Mouse (Mus musculus): ENCODE results near the gene 1110051M20Rik. TPM values are rescaled to one million over a fixed set of nuclear protein-coding genes. Genes with fewer than 3 reads are reported as not detected.
A peak's percentile ranks its signal among the peaks of the same experiment; 100 is the strongest.

Gene 1110051M20Rik
- polyA plus RNA-seq, 1 experiment from 2014 or later: 69.4 TPM

- no peak overlapping the region for H3K9ac ChIP-seq (ENCODE audit: low read length)
- peak; percentile 31; the same call in 1 of the 2 replicates for ATAC-seq (ENCODE audit: low read depth)
- H3K9me3 ChIP-seq (ENCODE audit: control insufficient read depth, low read length): no peaks in the 10 kb centered on the region
- no peaks in the 10 kb centered on the region for H3K27me3 ChIP-seq (ENCODE audit: control insufficient read depth, insufficient read depth, low read depth, low read length)
- no peaks in the 10 kb centered on the region for H3K36me3 ChIP-seq (ENCODE audit: control insufficient read depth, insufficient read depth, low read length)
- no peak overlapping the region for H3K4me3 ChIP-seq (ENCODE audit: low read length)
- 41% methylated on average over 5 of the region's 5 CpGs for WGBS
- peak overlapping the region; percentile 30; the same call in 1 of the 2 replicates for H3K27ac ChIP-seq (ENCODE audit: low read length)
- H3K4me2 ChIP-seq (ENCODE audit: low read depth, low read length): no peak overlapping the region
- H3K4me1 ChIP-seq (replicated peaks; ENCODE audit: control insufficient read depth, insufficient read depth, low read length): peaks cover 8% of the 10 kb centered on the region
These were observed 32.1 kb downstream of the 1110051M20Rik start for GRCm38 (mm10) chr2:91412361-91412760.

DNA sequence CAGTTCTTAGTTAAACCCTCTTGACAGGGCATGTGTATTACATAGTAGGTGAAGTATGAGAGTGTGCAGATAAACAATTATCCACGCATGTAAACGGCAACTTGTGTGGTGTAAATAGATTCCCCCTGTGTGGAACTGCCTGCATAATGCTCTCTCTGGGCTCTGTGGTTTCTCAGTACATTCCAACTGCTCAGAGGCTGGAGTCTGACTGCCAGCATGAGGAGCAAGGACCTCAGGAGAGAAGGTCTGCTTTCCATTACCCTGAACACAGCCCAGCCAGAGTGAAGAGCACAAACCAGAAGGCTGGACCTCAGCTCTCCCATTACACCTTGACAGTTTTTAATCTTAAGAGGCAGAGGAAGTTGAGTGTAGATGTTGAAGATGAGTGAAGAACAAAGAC is 33.0 kb downstream of the 1110051M20Rik start:
- Histone ChIP-seq H3K9me3 (ENCODE audit: control insufficient read depth, low read length) (no peaks in the 10 kb centered on the region), H3K36me3 (ENCODE audit: control insufficient read depth, insufficient read depth, low read length) (no peaks in the 10 kb centered on the region), H3K9ac (ENCODE audit: low read length) (no peak overlapping the region), H3K4me2 (ENCODE audit: low read depth, low read length) (no peak overlapping the region), H3K27me3 (ENCODE audit: control insufficient read depth, insufficient read depth, low read depth, low read length) (no peaks in the 10 kb centered on the region), H3K27ac (ENCODE audit: low read length) (no peak overlapping the region), H3K4me1 (replicated peaks; ENCODE audit: control insufficient read depth, insufficient read depth, low read length) (peaks cover 8% of the 10 kb centered on the region), H3K4me3 (ENCODE audit: low read length) (no peak overlapping the region)
- no peak for ATAC-seq (ENCODE audit: low read depth)
- WGBS: 63% methylated on average over 2 of the region's 2 CpGs

DNA sequence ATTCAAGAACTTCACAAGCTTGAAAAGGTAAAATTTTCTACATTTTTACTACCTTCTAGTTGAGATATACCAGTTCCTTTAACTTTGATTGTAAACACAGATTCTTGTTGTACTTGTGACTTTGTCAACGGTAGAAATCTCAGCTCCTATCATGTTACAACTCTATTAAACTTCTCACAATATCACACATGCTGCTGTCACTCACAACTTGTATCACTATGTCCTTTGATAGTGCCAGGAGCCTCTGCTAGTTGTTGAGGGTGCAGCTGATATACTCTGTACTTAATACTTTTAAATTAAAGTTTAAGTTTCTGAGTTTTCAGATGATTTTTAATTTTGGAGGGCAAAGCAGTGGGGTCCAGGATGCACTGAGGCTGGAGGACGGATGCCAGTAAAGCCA is 36.5 kb downstream of the 1110051M20Rik start:
- no peak overlapping the region for H3K27ac ChIP-seq (ENCODE audit: low read length)
- H3K4me1 ChIP-seq (replicated peaks; ENCODE audit: control insufficient read depth, insufficient read depth, low read length): peaks cover 10% of the 10 kb centered on the region
- no peaks in the 10 kb centered on the region for H3K36me3 ChIP-seq (ENCODE audit: control insufficient read depth, insufficient read depth, low read length)
- no peak overlapping the region for H3K4me2 ChIP-seq (ENCODE audit: low read depth, low read length)
- ATAC-seq (ENCODE audit: low read depth): no peak
- H3K27me3 ChIP-seq (ENCODE audit: control insufficient read depth, insufficient read depth, low read depth, low read length): no peaks in the 10 kb centered on the region
- WGBS: 80% methylated on average over 2 of the region's 2 CpGs
- H3K4me3 ChIP-seq (ENCODE audit: low read length): no peak overlapping the region
- H3K9ac ChIP-seq (ENCODE audit: low read length): no peak overlapping the region
- no peaks in the 10 kb centered on the region for H3K9me3 ChIP-seq (ENCODE audit: control insufficient read depth, low read length)

DNA sequence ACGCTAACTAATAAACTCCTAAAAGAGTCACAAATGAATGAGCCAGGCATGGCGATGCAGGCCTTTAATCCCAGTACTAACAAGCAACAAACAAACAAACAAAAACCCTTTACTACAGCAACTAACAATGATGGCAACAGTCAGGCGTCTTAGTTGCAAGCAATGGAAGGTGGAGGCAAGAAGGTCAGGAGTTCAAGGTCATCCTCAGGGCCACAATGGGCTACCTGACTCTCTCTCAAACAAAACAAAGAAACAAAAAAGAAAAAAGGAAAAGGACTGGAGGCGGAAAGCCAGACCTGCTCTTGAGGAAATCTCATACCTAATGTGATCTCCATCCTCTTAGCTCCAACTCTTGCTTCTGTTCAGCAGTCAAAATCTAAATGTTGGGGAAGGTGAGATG is 39.4 kb downstream of the 1110051M20Rik start:
- Histone ChIP-seq H3K36me3 (ENCODE audit: control insufficient read depth, insufficient read depth, low read length) (no peaks in the 10 kb centered on the region), H3K27ac (ENCODE audit: low read length) (no peak overlapping the region), H3K27me3 (ENCODE audit: control insufficient read depth, insufficient read depth, low read depth, low read length) (no peaks in the 10 kb centered on the region), H3K4me1 (replicated peaks; ENCODE audit: control insufficient read depth, insufficient read depth, low read length) (peaks cover 5% of the 10 kb centered on the region; the same call in 1 of the 2 replicates), H3K9ac (ENCODE audit: low read length) (no peak overlapping the region), H3K9me3 (ENCODE audit: control insufficient read depth, low read length) (no peaks in the 10 kb centered on the region), H3K4me2 (ENCODE audit: low read depth, low read length) (no peak overlapping the region), H3K4me3 (ENCODE audit: low read length) (no peak overlapping the region)
- no peak for ATAC-seq (ENCODE audit: low read depth)
- WGBS: 85% methylated on average over 4 of the region's 4 CpGs

DNA sequence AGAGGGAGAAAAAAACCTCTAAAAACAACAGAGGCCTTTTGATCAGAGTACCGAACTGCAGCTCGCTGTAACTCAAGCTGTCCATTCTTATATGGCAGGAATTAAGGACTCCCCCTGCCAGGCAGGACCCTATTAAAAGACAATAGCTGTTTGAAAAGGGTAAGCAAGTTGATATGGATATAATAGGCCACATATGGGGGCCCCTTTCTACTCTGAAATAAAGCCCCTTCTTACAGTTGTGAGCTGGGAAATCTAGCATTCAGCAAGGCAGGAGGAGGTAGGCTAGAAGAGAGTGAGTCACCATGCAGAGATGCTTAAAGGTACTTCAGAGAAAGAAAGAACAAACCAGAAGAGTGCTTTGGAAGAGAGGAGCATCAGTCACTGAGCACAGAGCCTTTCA is 44.8 kb downstream of the 1110051M20Rik start:
- H3K36me3 ChIP-seq (ENCODE audit: control insufficient read depth, insufficient read depth, low read length): no peaks in the 10 kb centered on the region
- no peak overlapping the region for H3K9ac ChIP-seq (ENCODE audit: low read length)
- no peaks in the 10 kb centered on the region for H3K27me3 ChIP-seq (ENCODE audit: control insufficient read depth, insufficient read depth, low read depth, low read length)
- no peak overlapping the region for H3K4me2 ChIP-seq (ENCODE audit: low read depth, low read length)
- H3K9me3 ChIP-seq (ENCODE audit: control insufficient read depth, low read length): no peaks in the 10 kb centered on the region
- peaks cover 10% of the 10 kb centered on the region; the same call in 1 of the 2 replicates for H3K4me1 ChIP-seq (replicated peaks; ENCODE audit: control insufficient read depth, insufficient read depth, low read length)
- WGBS: 58% methylated on average over 2 of the region's 2 CpGs
- H3K27ac ChIP-seq (ENCODE audit: low read length): peak overlapping the region; percentile 33
- peak; percentile 45; the same call in 1 of the 2 replicates for ATAC-seq (ENCODE audit: low read depth)
- no peak overlapping the region for H3K4me3 ChIP-seq (ENCODE audit: low read length)

DNA sequence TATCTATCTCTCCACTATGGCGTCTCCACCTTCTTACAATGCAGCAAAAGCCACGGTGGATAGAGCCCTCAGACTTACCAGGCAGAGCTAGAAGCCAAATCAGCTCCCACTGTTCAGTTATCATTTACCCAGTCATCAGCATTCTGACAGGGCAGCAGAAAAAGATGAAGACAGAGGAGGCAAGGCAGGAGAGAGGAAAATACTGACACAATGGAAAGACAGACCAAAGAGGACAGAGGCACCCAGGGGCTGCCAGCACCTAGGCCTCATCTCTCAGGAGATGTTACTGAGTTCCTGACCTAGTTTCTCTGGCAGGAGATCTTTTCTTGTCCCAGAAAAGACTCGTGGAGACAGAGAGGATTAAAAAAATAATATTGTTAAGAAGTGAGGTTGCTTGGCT is 45.3 kb downstream of the 1110051M20Rik start:
- Histone ChIP-seq H3K27ac (ENCODE audit: low read length) (no peak overlapping the region; the same call in 1 of the 2 replicates), H3K36me3 (ENCODE audit: control insufficient read depth, insufficient read depth, low read length) (no peaks in the 10 kb centered on the region), H3K4me2 (ENCODE audit: low read depth, low read length) (no peak overlapping the region), H3K27me3 (ENCODE audit: control insufficient read depth, insufficient read depth, low read depth, low read length) (no peaks in the 10 kb centered on the region), H3K4me1 (replicated peaks; ENCODE audit: control insufficient read depth, insufficient read depth, low read length) (peaks cover 10% of the 10 kb centered on the region; the same call in 1 of the 2 replicates), H3K9me3 (ENCODE audit: control insufficient read depth, low read length) (no peaks in the 10 kb centered on the region), H3K9ac (ENCODE audit: low read length) (no peak overlapping the region), H3K4me3 (ENCODE audit: low read length) (no peak overlapping the region)
- ATAC-seq (ENCODE audit: low read depth): no peak
- 44% methylated on average over 3 of the region's 3 CpGs for WGBS

- no peaks in the 10 kb centered on the region for H3K36me3 ChIP-seq (ENCODE audit: control insufficient read depth, insufficient read depth, low read length)
- no peaks in the 10 kb centered on the region for H3K27me3 ChIP-seq (ENCODE audit: control insufficient read depth, insufficient read depth, low read depth, low read length)
- H3K9ac ChIP-seq (ENCODE audit: low read length): no peak overlapping the region
- no peak overlapping the region for H3K27ac ChIP-seq (ENCODE audit: low read length)
- ATAC-seq (ENCODE audit: low read depth): no peak
- peaks cover 3% of the 10 kb centered on the region; the same call in 1 of the 2 replicates for H3K4me1 ChIP-seq (replicated peaks; ENCODE audit: control insufficient read depth, insufficient read depth, low read length)
- WGBS: 82% methylated on average over 4 of the region's 4 CpGs
- no peak overlapping the region for H3K4me2 ChIP-seq (ENCODE audit: low read depth, low read length)
- H3K4me3 ChIP-seq (ENCODE audit: low read length): no peak overlapping the region
- H3K9me3 ChIP-seq (ENCODE audit: control insufficient read depth, low read length): no peaks in the 10 kb centered on the region
These were observed 50.4 kb downstream of the 1110051M20Rik start for GRCm38 (mm10) chr2:91394078-91394477.

DNA sequence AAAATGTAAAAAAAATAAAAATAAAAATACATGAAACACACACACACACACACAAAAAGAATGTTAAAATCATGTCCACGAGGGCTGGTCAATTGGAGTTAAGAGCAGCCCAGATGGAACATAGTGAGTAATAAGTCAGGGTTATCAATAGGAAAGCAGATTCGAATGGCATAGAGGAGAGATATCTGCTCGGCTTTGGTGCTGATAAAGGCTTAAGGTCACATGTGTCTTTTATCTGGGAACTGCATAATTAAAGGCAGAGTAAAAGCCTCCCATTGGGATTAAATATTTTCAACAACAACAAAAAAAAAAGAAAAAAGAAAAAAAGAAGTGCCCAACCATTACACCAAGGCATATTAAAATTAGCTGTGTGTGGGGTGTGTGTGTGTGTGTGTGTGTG is 55.8 kb downstream of the 1110051M20Rik start:
- H3K4me3 ChIP-seq (ENCODE audit: low read length): no peak overlapping the region
- H3K36me3 ChIP-seq (ENCODE audit: control insufficient read depth, insufficient read depth, low read length): no peaks in the 10 kb centered on the region
- WGBS: 57% methylated on average over 3 of the region's 3 CpGs
- no peak for ATAC-seq (ENCODE audit: low read depth)
- no peak overlapping the region for H3K4me2 ChIP-seq (ENCODE audit: low read depth, low read length)
- no peaks in the 10 kb centered on the region for H3K27me3 ChIP-seq (ENCODE audit: control insufficient read depth, insufficient read depth, low read depth, low read length)
- H3K9me3 ChIP-seq (ENCODE audit: control insufficient read depth, low read length): no peaks in the 10 kb centered on the region
- no peak overlapping the region for H3K27ac ChIP-seq (ENCODE audit: low read length)
- no peaks in the 10 kb centered on the region for H3K4me1 ChIP-seq (replicated peaks; ENCODE audit: control insufficient read depth, insufficient read depth, low read length)
- no peak overlapping the region for H3K9ac ChIP-seq (ENCODE audit: low read length)

DNA sequence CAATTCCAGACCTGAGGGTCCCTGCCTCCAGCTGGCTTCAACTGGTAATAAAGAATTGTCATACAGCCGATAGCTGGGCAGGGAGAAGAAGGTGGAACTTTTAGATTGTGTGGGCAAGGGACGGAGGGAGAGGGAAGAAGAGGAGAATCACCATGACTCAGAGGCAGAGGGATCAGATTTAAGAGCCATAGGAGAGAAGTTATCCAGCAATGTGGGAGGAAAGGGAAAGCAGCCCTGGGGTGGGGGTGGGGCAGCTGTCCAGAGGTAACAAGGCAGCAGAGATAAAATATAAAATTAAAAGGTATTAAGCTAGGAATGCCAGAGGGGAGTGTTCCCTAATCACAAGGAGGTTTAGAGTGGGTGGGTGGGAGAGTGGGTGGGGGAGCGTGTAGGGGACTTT is 56.2 kb downstream of the 1110051M20Rik start:
- 57% methylated on average over 3 of the region's 3 CpGs for WGBS
- no peak for ATAC-seq (ENCODE audit: low read depth)
- Histone ChIP-seq H3K4me2 (ENCODE audit: low read depth, low read length) (no peak overlapping the region), H3K27me3 (ENCODE audit: control insufficient read depth, insufficient read depth, low read depth, low read length) (no peaks in the 10 kb centered on the region), H3K36me3 (ENCODE audit: control insufficient read depth, insufficient read depth, low read length) (no peaks in the 10 kb centered on the region), H3K9ac (ENCODE audit: low read length) (no peak overlapping the region), H3K4me1 (replicated peaks; ENCODE audit: control insufficient read depth, insufficient read depth, low read length) (no peaks in the 10 kb centered on the region), H3K9me3 (ENCODE audit: control insufficient read depth, low read length) (no peaks in the 10 kb centered on the region), H3K4me3 (ENCODE audit: low read length) (no peak overlapping the region), H3K27ac (ENCODE audit: low read length) (no peak overlapping the region)
